Mouse (Mus musculus) MEL (cell line): ENCODE data around the gene Zfp944. TPM values are rescaled to one million over a fixed set of nuclear protein-coding genes. Genes with fewer than 3 reads are reported as not detected.

ENCODE experiments used
- DNase-seq: peaks from one replicate; pipeline ENCODE4 v3.0.0; 2011; ENCODE audit warnings: low read depth, low spot score
- H3K27ac ChIP-seq: 2 replicates; pipeline ENCODE4 v1.5.1; 2012; ENCODE audit warnings: low read depth, mild to moderate bottlenecking, control low read depth, low read length, moderate library complexity; ENCODE audit not compliant: control insufficient read depth
- H3K27me3 ChIP-seq, 2 experiments: fragments of 150-350 bp in 1 of 2; sonication (generic) in 1 of 2; 2 replicates each; pipeline ENCODE4 v1.6.1; 2012; ENCODE audit warnings: low read length in 2 of 2, mild to moderate bottlenecking in 2 of 2, improper control_type of control experiment in 1 of 2, moderate library complexity in 1 of 2; ENCODE audit not compliant: insufficient read depth in 2 of 2, control insufficient read depth in 1 of 2
- H3K36me3 ChIP-seq, 2 experiments: 2 replicates each; pipeline ENCODE4 v1.6.1; 2012 to 2014; ENCODE audit warnings: low read length in 2 of 2, improper control_type of control experiment in 1 of 2, inconsistent platforms in 1 of 2, mild to moderate bottlenecking in 1 of 2; ENCODE audit not compliant: insufficient read depth in 2 of 2, control insufficient read depth in 1 of 2
- H3K4me1 ChIP-seq, 2 experiments: fragments of 150-350 bp in 1 of 2; sonication (generic) in 1 of 2; 2 replicates each; pipeline ENCODE4 v1.6.1; 2012; ENCODE audit warnings: low read length in 2 of 2, improper control_type of control experiment in 1 of 2, mild to moderate bottlenecking in 1 of 2; ENCODE audit not compliant: insufficient read depth in 2 of 2, control insufficient read depth in 1 of 2
- H3K4me3 ChIP-seq, 2 experiments: fragments of 150-350 bp in 1 of 2; sonication (generic) in 1 of 2; 2 replicates each; pipeline ENCODE4 v1.5.1; 2012; ENCODE audit warnings: low read depth in 2 of 2, low read length in 2 of 2, mild to moderate bottlenecking in 2 of 2, moderate library complexity in 2 of 2, control low read depth in 1 of 2, improper control_type of control experiment in 1 of 2; ENCODE audit not compliant: control insufficient read depth in 1 of 2, insufficient read depth in 1 of 2
- H3K79me2 ChIP-seq: 2 replicates; pipeline ENCODE4 v1.6.1; 2012; ENCODE audit warnings: mild to moderate bottlenecking, low read length, moderate library complexity; ENCODE audit not compliant: control insufficient read depth, poor library complexity, insufficient read depth
- H3K9ac ChIP-seq: 2 replicates; pipeline ENCODE4 v1.6.1; 2012; ENCODE audit warnings: low read depth, mild to moderate bottlenecking, control low read depth, low read length, moderate library complexity; ENCODE audit not compliant: control insufficient read depth, poor library complexity, severe bottlenecking
- H3K9me3 ChIP-seq: fragments of 150-350 bp; sonication (generic); replicated peaks from 2 replicates; pipeline ENCODE4 v1.6.1; 2012; ENCODE audit warnings: mild to moderate bottlenecking, low read length, improper control_type of control experiment, moderate library complexity; ENCODE audit not compliant: insufficient read depth
- CHD1 ChIP-seq: IDR thresholded peaks from 2 replicates; pipeline ENCODE4 v1.6.1; 2012; ENCODE audit warnings: low read depth, mild to moderate bottlenecking, inconsistent platforms, low read length, improper control_type of control experiment
- CHD2 ChIP-seq: IDR thresholded peaks from 2 replicates; pipeline ENCODE4 v1.6.1; 2011; ENCODE audit warnings: low read length, improper control_type of control experiment
- CTCF ChIP-seq, 3 experiments: IDR thresholded peaks in 2 of 3; conservative IDR thresholded peaks in 1 of 3; 2 replicates each; pipeline ENCODE4 v1.5.1; 2011 to 2012; ENCODE audit warnings: low read length in 3 of 3, low read depth in 2 of 3, mild to moderate bottlenecking in 2 of 3, improper control_type of control experiment in 1 of 3, inconsistent platforms in 1 of 3, mixed read lengths in 1 of 3, moderate library complexity in 1 of 3; ENCODE audit not compliant: control insufficient read depth in 1 of 3, insufficient read depth in 1 of 3, poor library complexity in 1 of 3, severe bottlenecking in 1 of 3
- E2F4 ChIP-seq: IDR thresholded peaks from 2 replicates; pipeline ENCODE4 v1.6.1; 2011; ENCODE audit warnings: low read depth, low read length, improper control_type of control experiment, borderline replicate concordance
- ELF1 ChIP-seq: IDR thresholded peaks from 2 replicates; pipeline ENCODE4 v1.6.1; 2014; ENCODE audit warnings: low read depth, mild to moderate bottlenecking, inconsistent platforms, low read length, improper control_type of control experiment, moderate library complexity
- GABPA ChIP-seq: IDR thresholded peaks from 2 replicates; pipeline ENCODE4 v1.6.1; 2012; ENCODE audit warnings: low read depth, mild to moderate bottlenecking, inconsistent platforms, low read length, improper control_type of control experiment, moderate library complexity
- KAT2A ChIP-seq: conservative IDR thresholded peaks from 2 replicates; pipeline ENCODE4 v1.6.1; 2012; ENCODE audit warnings: low read depth, low read length, improper control_type of control experiment, inconsistent platforms
- MEF2A ChIP-seq: IDR thresholded peaks from 2 replicates; pipeline ENCODE4 v1.6.1; 2014; ENCODE audit warnings: low read depth, mild to moderate bottlenecking, inconsistent platforms, low read length, improper control_type of control experiment; ENCODE audit not compliant: poor library complexity, insufficient replicate concordance, severe bottlenecking; ENCODE audit errors: extremely low read depth
- MXI1 ChIP-seq: IDR thresholded peaks from 2 replicates; pipeline ENCODE4 v1.6.1; 2011; ENCODE audit warnings: mild to moderate bottlenecking, low read depth, low read length, improper control_type of control experiment
- MYB ChIP-seq: IDR thresholded peaks from 2 replicates; pipeline ENCODE4 v1.6.1; 2011; ENCODE audit warnings: mild to moderate bottlenecking, low read depth, low read length, improper control_type of control experiment
- MYC ChIP-seq: IDR thresholded peaks from 2 replicates; pipeline ENCODE4 v1.6.1; 2011; ENCODE audit warnings: low read depth, mild to moderate bottlenecking, low read length, improper control_type of control experiment, moderate library complexity
- NELFE ChIP-seq: IDR thresholded peaks from 2 replicates; pipeline ENCODE4 v1.6.1; 2011; ENCODE audit warnings: low read depth, low read length, improper control_type of control experiment
- POLR2AphosphoS2 ChIP-seq: IDR thresholded peaks from 2 replicates; pipeline ENCODE4 v1.6.1; 2011; ENCODE audit warnings: low read length, improper control_type of control experiment
- POLR2AphosphoS5 ChIP-seq: IDR thresholded peaks from 2 replicates; pipeline ENCODE4 v1.6.1; 2012; ENCODE audit warnings: low read depth, borderline replicate concordance, mild to moderate bottlenecking, inconsistent platforms, low read length, moderate library complexity, mixed read lengths
- RAD21 ChIP-seq: IDR thresholded peaks from 2 replicates; pipeline ENCODE4 v1.6.1; 2011; ENCODE audit warnings: mild to moderate bottlenecking, low read depth, low read length, improper control_type of control experiment
- SMC3 ChIP-seq: IDR thresholded peaks from 2 replicates; pipeline ENCODE4 v1.6.1; 2011; ENCODE audit warnings: low read depth, low read length, improper control_type of control experiment
- TAL1 ChIP-seq: IDR thresholded peaks from 2 replicates; pipeline ENCODE4 v1.6.1; 2012; ENCODE audit warnings: mild to moderate bottlenecking, inconsistent platforms, low read length, moderate library complexity, mixed read lengths
- TCF12 ChIP-seq: IDR thresholded peaks from 2 replicates; pipeline ENCODE4 v1.6.1; 2014; ENCODE audit warnings: low read depth, mild to moderate bottlenecking, inconsistent platforms, low read length, improper control_type of control experiment, moderate library complexity
- UBTF ChIP-seq: IDR thresholded peaks from 2 replicates; pipeline ENCODE4 v1.6.1; 2012; ENCODE audit warnings: low read depth, mild to moderate bottlenecking, inconsistent platforms, low read length, improper control_type of control experiment, moderate library complexity, borderline replicate concordance; ENCODE audit not compliant: insufficient read depth
- USF1 ChIP-seq: IDR thresholded peaks from 2 replicates; pipeline ENCODE4 v1.6.1; 2014; ENCODE audit warnings: low read depth, mild to moderate bottlenecking, inconsistent platforms, low read length, improper control_type of control experiment, moderate library complexity
- ZMIZ1 ChIP-seq: IDR thresholded peaks from 2 replicates; pipeline ENCODE4 v1.6.1; 2012; ENCODE audit warnings: low read depth, mild to moderate bottlenecking, inconsistent platforms, low read length, improper control_type of control experiment, moderate library complexity
- polyA plus RNA-seq, 2 experiments: library from polyadenylated mRNA; stranded (reverse) in 1 of 2; unstranded in 1 of 2; fragments of >175 nt in 1 of 2; fragments of >200 nt in 1 of 2; gene quantifications; 2 replicates each; pipeline versions ENCODE4 v1.2.1 to v1.2.4; 2012; ENCODE audit warnings: low replicate concordance in 2 of 2, low read depth in 1 of 2; ENCODE audit not compliant: insufficient read length in 2 of 2, insufficient read depth in 1 of 2, missing spikeins in 1 of 2
- total RNA-seq: library from RNA; depleted of rRNA; stranded (reverse); fragments of 300-350 nt; gene quantifications from 2 replicates; pipeline ENCODE4 v1.2.3, GENCODE M21; 2012

Gene Zfp944
- total and polyA plus RNA-seq, 3 experiments, result 4.0 to 4.1 TPM; not detected in 1

DNA sequence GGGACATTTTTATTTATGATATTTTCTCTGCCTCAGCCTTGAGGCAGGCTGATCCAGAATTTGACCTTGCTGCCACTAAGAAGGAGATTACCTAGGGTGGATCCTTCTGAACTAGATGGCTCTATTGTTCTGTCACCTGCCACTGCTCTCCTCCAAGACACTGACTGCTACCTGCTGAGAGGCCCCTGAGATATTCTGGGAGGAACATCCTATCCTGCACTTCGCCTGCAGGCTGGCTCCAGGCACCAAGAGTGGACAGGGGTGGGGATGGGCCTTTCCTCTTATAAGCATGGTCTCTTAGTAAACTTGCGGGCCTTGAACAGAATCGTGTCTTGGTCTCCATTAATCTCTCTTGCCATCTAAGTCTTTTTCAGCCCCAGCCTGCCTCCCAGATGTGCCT is 2.7 kb upstream of the Zfp944 start:
- no peak for TF ChIP-seq POLR2AphosphoS2
- TF ChIP-seq TCF12, result no peak
- H3K9ac ChIP-seq, result no peak overlapping the region
- peaks cover 2 to 6% of the 10 kb centered on the region in 2 experiments; a peak in 3 of 4 replicates for H3K4me1 ChIP-seq
- no peaks in the 10 kb centered on the region; the same call in 1 of the 2 replicates for H3K9me3 ChIP-seq
- no peak overlapping the region for H3K4me3 ChIP-seq
- no peaks in the 10 kb centered on the region for H3K27me3 ChIP-seq
- peaks cover 1 to 5% of the 10 kb centered on the region in 2 experiments; a peak in 3 of 4 replicates for H3K36me3 ChIP-seq
- peaks cover 17% of the 10 kb centered on the region for H3K79me2 ChIP-seq
- no peak for DNase-seq
- H3K27ac ChIP-seq, result no peak overlapping the region

DNA sequence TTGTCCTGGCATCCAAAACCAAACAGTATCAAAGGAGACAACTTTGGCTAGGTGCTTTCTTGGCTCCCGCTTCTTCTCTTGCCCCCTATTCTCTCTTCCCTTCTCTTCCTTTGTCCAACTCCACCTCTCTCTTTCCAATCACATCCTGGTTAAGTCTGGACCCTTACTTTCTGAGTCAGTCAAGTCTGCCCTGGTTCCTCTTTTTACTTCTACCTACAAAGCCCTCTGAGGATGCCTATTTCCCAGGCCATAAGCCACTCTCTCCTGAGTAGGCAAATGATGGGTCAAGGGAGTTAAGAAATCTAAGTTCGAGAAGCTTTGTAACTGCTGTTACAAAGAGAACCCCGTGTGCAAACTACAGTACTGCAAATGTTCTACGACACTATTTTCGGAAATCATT is 628 bp downstream of the Zfp944 start:
- TF ChIP-seq RAD21 (no peak), MYC (no peak), UBTF (no peak), GABPA (no peak), MEF2A (no peak), CHD2 (no peak), ZMIZ1 (no peak), POLR2AphosphoS5 (no peak), ELF1 (no peak), KAT2A (no peak), USF1 (no peak), TAL1 (no peak), NELFE (no peak), SMC3 (no peak), POLR2AphosphoS2 (no peak), CHD1 (no peak), CTCF (IDR thresholded peaks at IDR 0.05 in 2 of 3, conservative IDR thresholded peaks at IDR 0.05 in 1 of 3; ENCODE audit: control insufficient read depth in 1 of 3, insufficient read depth in 1 of 3, low read depth in 2 of 3, low read length in 3 of 3, poor library complexity in 1 of 3, severe bottlenecking in 1 of 3) (no peak), E2F4 (no peak), MYB (no peak), MXI1 (no peak)
- Histone ChIP-seq H3K27me3 (no peaks in the 10 kb centered on the region), H3K9me3 (no peaks in the 10 kb centered on the region; the same call in 1 of the 2 replicates), H3K27ac (peak overlapping the region; percentile 11; the same call in 1 of the 2 replicates), H3K9ac (peak overlapping the region; percentile 73), H3K4me1 (peaks cover 2 to 6% of the 10 kb centered on the region in 2 experiments; a peak in 3 of 4 replicates), H3K79me2 (peaks cover 17% of the 10 kb centered on the region), H3K4me3 (peak overlapping the region; percentile 71 to 99), H3K36me3 (peaks cover 3 to 5% of the 10 kb centered on the region in 2 experiments; a peak in 3 of 4 replicates)
- DNase-seq, result peak; percentile 69
